Comparison of ENCODE assay signal across 35 mouse cellular contexts in genomic region chr14:103485671-103486070, GRCm38 (mm10). TPM values are rescaled to one million over a fixed set of nuclear protein-coding genes. Genes with fewer than 3 reads are reported as not detected.
"Had no signal": no experiment of that assay in that cellular context is flagged by ENCODE, and none has a peak within 500 bp of the region (broad histone marks: within the 10 kb centered on the region; RNA-seq: fewer than 3 reads in every experiment).

No protein-coding gene starts in this region.

- H3K27me3 ChIP-seq: heart, embryonic 12.5 days; heart, embryonic 13.5 days; heart, embryonic 15.5 days; hindbrain, embryonic 12.5 days; hindbrain, embryonic 13.5 days; hindbrain, embryonic 15.5 days; intestine, embryonic 15.5 days; kidney, embryonic 15.5 days had no signal

- H3K9ac ChIP-seq: heart, embryonic 12.5 days; heart, embryonic 13.5 days; heart, embryonic 15.5 days; hindbrain, embryonic 12.5 days; hindbrain, embryonic 13.5 days; hindbrain, embryonic 14.5 days; hindbrain, embryonic 15.5 days; intestine, embryonic 15.5 days; kidney, embryonic 15.5 days had no signal

- DNase-seq: heart, postnatal 10 days; heart, postnatal 14 days; heart, postnatal 36 days; heart, postnatal 4 days; kidney, adult 11 months; kidney, adult 18-20 months; kidney, adult 2 months; kidney, adult 8-10 months; kidney, adult 9 months; kidney, postnatal 10 days; kidney, postnatal 14 days; kidney, postnatal 25 days; kidney, postnatal 36 days; kidney, postnatal 4 days; layer of hippocampus, postnatal 36 days had no signal

- H3K27ac ChIP-seq: heart, embryonic 10.5 days; heart, embryonic 13.5 days; heart, embryonic 15.5 days; hindbrain, embryonic 10.5 days; hindbrain, embryonic 12.5 days; hindbrain, embryonic 13.5 days; hindbrain, embryonic 14.5 days; hindbrain, embryonic 15.5 days; hindbrain, postnatal 0 days; intestine, embryonic 15.5 days; kidney, embryonic 15.5 days; kidney, postnatal 0 days; left cerebral cortex, adult 2 months had no signal

- H3K4me3 ChIP-seq: heart, embryonic 10.5 days; heart, embryonic 12.5 days; heart, embryonic 13.5 days; heart, embryonic 15.5 days; hindbrain, embryonic 10.5 days; hindbrain, embryonic 12.5 days; hindbrain, embryonic 13.5 days; hindbrain, embryonic 15.5 days; intestine, embryonic 15.5 days; kidney, embryonic 15.5 days; left cerebral cortex, adult 2 months had no signal

- H3K36me3 ChIP-seq: heart, embryonic 10.5 days; heart, embryonic 12.5 days; heart, embryonic 13.5 days; heart, embryonic 15.5 days; hindbrain, embryonic 10.5 days; hindbrain, embryonic 12.5 days; hindbrain, embryonic 13.5 days; hindbrain, embryonic 15.5 days; intestine, embryonic 15.5 days; kidney, embryonic 15.5 days had no signal

- ATAC-seq: hindbrain, embryonic 16.5 days; hindbrain, postnatal 0 days; inflammation-experienced regulatory T-cells, adult 6 months; intestine, embryonic 15.5 days; intestine, embryonic 16.5 days; intestine, postnatal 0 days had no signal

- H3K4me1 ChIP-seq: heart, embryonic 10.5 days; heart, embryonic 12.5 days; heart, embryonic 13.5 days; heart, embryonic 15.5 days; hindbrain, embryonic 10.5 days; hindbrain, embryonic 12.5 days; hindbrain, embryonic 13.5 days; hindbrain, embryonic 15.5 days; intestine, embryonic 15.5 days; kidney, embryonic 15.5 days had no signal

RNA-seq across cellular contexts. Expression of gene Scel, which starts 27.5 kb away (rescaled TPM):
- total RNA-seq: hematopoietic stem cell, adult 5-6 weeks had no signal
- polyA plus RNA-seq: large intestine, adult 2 months had no signal
